Mouse (Mus musculus) layer of hippocampus, adult 9-10 months (tissue): ENCODE measurements around the gene Gm21083.
"Not testable (repeated sequence)": the region's sequence is repeated elsewhere in the genome, so short reads cannot be mapped to it uniquely, and the experiment has no call there.

Source experiments
- DNase-seq: peaks from one replicate; pipeline ENCODE4 v3.0.0; 2022; ENCODE audit warnings: low spot score

Gene Gm21083

DNA sequence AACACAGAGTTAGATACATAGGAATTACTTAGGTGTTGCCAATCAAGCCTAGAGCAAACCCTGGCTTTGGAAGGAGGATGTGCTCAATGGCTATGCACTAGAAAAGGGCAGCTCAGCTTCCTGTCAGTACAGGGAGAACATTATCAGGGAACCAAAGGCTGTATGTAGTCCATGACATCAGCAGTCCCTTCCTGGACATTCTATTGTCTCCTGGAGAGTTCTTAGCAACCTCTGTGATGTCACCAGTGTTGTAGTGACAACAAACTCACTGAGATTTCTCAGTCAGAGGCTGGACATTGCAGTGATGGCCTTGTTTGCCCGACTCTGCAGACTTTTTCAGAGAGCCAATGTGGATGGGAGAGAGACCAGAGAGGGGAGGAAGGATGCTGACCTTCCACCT, at the start of gene Gm21083:
TSS of gene Gm21083 (plus strand) at position 301 of the 400 bp plus-strand sequence.
- not testable (repeated sequence) for DNase-seq

DNA sequence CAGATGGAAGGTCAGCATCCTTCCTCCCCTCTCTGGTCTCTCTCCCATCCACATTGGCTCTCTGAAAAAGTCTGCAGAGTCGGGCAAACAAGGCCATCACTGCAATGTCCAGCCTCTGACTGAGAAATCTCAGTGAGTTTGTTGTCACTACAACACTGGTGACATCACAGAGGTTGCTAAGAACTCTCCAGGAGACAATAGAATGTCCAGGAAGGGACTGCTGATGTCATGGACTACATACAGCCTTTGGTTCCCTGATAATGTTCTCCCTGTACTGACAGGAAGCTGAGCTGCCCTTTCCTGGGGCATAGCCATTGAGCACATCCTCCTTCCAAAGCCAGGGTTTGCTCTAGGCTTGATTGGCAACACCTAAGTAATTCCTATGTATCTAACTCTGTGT, 48.0 kb upstream of the Gm21083 start, which contains the start of gene Gm21190:
TSS of gene Gm21190 (minus strand) at position 101 of the 400 bp plus-strand sequence.
- not testable (repeated sequence) for DNase-seq

DNA sequence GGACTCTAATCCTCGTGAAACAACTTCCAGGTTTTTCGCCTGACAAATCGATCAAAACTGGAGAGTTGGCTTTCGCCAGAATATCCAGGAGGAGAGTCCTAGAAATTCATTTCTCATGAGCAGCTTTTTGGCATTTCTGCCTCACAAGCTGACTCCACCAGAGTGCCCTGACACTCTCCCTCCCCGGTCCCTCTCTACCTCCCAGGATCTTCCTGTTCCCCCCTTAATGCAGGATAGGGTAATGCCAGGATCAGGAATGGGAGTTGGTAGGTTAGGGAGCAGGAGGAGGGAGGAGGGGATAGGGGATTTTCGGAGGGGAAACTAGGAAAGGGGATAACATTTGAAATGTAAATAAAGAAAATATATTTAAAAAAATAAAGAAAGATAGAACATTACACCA, 28.5 kb upstream of the Gm21083 start:
- DNase-seq: not testable (repeated sequence)

DNA sequence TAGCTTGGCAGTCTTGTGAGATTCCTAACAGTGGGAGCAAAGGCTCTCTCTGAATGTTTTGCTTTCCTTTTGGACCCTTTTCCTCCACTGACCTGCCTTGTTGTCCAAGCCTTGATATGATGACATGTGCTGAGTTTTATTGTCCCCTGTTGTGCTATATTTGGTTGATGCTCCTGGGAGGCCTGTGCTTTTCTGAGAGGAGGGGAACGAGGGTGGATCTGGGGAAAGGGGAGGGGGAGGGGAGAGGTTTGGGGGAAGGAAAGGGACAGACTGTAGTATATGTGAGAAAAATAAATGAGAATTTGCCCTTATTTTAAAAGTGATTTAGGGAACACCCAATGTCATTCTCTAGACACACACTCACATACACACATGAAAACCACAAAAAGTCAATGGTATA, 28.0 kb upstream of the Gm21083 start:
- DNase-seq: not testable (repeated sequence)

DNA sequence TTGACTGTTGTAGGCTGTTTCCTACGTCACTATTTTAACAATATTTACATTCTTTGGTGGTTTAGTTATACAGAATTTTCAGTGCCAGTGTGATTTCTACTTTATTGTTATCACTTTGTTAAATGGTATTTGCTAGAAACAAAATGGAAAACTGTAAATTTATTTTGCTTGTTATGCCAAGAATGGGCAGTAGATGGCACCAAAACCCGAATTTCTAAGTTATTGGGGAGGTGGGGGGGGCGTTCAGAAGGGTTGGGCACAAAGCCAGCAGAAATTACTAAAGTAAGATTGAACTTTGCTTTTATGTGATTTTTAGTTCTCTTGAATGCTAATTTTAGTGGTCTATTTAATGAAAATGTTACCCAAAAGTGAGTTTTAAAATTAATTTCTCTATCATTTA, 27.5 kb upstream of the Gm21083 start:
- not testable (repeated sequence) for DNase-seq

DNA sequence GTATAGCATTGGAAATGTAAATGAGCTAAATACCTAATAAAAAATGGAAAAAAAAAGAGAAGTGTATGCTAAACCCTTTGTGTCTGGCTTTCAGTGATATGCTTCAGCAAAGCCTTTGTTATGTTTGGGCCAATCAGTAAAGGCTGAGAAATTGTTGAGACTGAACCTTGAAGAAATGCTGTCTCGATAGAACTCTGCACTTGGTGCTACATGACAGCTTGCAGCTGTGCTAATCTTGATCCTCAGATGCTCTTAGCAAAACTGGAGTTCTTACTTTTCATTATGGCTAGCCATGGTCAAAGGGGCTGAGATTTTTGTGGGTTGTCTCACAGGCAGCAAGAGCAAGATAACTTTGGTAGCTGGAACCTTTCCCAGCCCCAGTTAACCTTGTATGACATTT, 18.5 kb upstream of the Gm21083 start:
- DNase-seq: not testable (repeated sequence)

DNA sequence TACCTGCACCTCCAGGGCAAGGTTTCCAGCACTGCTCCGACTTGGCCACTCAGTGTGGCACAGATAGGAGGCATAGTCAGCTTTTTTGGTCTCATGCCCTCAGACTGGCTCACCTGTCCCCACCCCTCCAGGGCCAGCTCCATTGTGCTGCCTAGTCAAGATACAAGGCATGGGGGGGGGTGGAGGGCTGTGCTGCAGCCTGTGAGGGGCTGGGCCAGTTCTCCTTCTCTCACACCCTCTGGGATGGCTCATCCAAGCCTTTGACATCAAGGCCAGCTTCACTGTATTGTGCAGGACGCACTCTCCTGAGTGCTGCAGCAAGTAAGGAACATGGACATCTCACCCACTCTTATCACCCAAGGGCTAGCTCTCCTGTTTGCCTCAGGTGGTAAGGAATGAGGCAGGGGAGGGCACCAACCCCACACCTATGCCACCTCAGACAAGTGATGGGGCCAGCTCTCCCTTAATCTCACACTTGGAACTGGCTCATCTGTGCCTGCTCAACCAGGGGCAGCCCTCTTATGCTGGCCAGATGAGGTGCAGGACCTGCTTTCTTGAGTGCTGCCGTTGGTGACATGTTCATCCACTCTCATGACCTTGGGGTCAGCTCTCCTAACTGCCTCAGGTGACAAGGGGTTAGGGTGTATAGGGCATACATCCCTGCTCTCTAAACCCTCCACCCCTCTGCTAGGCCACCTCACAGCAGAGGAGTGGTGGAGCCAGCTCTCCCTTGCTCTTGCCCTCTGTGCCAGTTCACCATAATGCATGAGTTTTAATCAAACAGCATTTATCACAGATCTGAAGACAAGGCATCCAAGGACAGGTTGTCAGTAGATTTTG, 15.5 kb upstream of the Gm21083 start:
- not testable (repeated sequence) for DNase-seq

DNA sequence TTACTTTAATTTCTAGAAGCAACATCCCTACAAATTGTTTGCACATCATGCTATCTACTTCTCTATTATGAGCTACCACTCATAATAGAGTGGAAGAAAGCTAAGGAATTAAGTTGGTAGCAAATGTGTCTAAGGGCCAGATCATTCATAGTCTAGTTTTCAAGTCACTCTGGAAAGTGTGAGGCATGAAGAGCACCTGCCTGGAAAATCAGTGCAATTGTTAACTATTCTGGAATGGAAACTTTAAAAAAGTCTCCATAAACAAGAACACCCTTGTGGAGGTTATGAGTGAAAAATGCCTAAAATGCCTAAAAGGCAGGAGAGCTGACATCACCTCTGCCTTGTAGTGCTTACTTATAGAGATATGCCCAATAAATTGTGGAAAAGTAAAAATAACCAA, 3.4 kb upstream of the Gm21083 start:
- not testable (repeated sequence) for DNase-seq

DNA sequence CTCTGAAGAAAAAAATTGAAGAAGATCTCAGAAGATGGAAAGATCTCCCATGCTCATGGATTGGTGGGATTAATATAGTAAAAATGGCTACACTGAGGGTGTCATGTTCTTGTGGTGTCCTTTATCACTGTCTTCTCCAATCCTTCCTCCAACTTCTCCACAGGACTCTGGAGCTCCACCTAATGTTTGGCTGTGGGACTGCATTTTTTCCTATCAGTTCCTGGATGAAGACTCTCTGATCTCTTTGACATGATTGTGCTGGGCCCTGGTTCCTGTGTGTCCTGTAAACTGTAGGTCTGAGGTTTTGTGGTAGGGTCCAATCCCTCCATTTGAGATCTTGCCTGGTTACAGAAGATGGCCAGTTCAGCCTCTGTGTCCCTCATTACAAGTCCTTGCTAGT, 9.2 kb downstream of the Gm21083 start:
- DNase-seq: not testable (repeated sequence)

DNA sequence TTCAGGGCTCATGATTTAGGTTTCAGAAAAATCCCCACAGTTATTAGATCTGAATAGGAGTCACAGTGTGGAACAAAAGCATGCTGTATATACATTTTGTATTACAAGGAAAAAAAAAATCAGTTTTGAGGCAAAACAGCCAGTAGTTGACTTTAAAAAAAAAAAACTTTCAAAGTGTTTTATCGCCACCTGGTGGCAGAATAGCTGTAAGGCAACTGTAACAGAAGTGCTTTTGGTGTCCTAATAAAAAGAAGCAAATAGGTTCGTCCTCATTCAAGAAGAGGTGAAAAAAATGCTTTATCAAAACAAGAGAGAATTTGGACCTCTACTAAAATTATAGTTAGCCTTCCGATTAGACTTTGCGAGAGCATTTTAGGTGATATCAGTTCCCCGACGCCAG, 11.2 kb downstream of the Gm21083 start:
- not testable (repeated sequence) for DNase-seq

DNA sequence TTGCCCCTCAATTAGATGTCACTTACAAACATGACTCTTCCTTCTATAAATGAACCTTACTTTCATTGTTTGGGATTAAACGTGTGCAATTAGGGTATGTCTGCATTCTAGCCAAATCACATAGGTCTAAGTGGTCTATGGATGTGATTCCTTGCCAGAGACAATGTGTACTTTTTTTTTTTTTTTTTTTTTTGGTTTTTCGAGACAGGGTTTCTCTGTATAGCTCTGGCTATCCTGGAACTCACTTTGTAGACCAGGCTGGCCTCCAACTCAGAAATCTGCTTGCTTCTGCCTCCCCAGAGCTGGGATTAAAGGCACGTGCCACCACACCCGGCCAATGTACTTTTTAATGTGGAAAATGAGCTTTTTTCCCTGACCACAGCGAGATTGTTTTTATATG, 13.5 kb downstream of the Gm21083 start:
- DNase-seq: not testable (repeated sequence)

DNA sequence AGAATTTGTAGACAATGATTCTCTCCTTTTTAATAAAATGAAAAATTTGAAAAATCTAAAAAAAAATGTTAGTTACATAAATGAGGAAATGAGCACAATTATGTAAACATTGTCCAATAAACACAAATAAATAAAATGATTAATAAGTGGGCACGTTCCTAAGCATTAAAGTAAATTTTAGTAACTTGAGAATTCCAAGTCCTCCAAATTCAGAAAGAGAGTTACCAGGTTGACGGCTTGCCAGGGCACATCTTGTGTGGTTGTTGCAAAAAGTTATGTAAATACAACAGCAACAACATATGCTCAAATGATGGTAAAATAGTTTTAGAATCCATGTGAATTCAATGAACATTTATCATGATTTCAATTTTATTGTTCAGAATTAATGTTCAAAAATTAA, 14.4 kb downstream of the Gm21083 start:
- DNase-seq: not testable (repeated sequence)

DNA sequence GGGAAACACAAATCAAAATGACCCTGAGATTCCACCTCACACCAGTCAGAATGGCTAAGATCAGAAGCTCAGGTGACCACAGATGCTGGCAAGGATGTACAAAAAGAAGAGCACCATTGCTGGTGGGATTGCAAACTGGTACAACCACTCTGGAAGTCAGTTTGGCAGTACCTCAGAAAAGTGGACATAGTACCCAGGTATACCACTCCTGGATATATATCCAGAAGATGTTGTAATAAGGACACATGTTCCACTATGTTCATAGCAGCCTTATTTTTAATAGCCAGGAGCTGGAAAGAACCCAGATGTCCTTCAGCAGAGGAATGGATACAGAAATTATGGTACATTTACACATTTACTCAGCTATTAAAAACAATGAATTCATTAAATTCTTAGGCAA, 21.7 kb downstream of the Gm21083 start:
- not testable (repeated sequence) for DNase-seq

DNA sequence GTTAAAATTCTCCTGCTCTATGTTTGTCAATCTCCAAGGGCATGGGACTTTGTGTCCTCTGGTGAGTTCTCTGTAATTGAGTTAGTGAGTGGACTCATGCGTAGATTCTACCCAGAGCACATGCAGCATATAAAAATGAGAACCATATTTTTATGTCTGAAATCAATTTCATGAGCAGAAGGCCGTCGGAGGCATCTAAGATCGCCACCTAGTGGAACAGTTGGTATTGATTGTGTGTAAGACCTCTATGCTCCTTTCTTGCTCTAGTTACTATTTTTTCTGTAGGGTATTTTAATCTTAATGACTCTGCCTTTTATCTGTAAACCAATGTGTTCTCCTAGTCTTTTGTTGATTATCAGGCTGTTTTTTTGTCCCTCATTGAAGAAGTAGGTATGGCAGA, 23.2 kb downstream of the Gm21083 start:
- DNase-seq: not testable (repeated sequence)

DNA sequence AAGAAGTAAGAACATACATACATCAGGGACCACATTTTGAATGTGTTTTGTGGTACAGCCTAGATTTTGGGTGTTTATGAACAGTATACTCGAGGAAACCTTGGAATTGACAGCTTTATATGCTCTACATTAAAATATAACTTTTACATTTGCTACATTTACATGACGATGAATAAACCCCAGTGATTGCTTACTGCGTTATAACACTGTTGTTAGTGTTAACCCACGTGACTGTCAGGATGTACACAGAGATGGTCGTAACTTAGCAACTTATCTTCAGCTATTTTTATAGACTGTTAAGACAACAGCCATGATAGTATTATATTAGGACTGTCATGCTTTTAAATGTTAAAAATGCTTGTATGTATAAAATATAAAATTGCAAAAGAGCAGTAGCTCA, 24.3 kb downstream of the Gm21083 start:
- not testable (repeated sequence) for DNase-seq

DNA sequence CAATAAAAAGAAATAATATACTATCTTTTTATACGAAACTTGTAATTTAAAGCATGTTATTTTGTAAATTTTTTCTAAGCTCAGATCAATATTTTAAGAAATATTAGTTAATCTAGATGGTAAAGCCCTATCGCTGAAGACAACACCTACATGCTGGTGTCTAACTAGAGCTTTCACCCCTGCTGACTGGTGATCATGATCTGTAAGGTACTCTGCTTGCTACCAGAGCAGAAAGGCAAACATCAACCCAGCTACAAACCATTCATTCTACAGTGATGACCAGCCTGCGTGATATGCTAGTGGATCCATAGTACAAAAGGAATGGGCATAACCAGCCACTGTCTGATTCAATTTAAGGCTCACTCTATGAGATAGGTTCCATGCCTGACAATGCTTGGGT, 24.8 kb downstream of the Gm21083 start:
- DNase-seq: not testable (repeated sequence)

DNA sequence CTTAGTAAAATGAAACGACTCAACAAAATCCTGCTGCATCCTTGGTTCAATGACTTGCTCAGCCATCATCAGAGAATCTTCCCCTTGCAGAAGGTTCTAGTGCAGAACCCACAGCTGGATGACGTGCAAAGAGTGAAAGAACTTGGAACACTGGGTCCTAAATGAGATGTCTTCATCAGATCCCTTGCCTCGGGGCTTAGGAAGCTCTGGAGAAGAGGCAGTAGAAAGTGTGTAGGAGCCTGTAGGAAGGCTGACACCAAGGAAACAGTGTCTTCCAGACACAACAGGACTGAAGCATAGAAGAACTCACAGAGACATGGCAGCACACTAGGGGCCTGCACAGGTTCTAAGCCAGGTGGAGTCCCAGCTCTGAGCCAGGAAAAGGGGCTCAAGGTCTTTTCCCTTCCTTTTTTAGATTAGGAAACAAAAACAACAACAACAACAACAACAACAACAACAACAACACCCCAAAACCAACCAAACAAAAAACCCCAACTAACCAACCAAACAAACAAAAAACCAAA, 25.4 kb downstream of the Gm21083 start:
- DNase-seq: not testable (repeated sequence)

DNA sequence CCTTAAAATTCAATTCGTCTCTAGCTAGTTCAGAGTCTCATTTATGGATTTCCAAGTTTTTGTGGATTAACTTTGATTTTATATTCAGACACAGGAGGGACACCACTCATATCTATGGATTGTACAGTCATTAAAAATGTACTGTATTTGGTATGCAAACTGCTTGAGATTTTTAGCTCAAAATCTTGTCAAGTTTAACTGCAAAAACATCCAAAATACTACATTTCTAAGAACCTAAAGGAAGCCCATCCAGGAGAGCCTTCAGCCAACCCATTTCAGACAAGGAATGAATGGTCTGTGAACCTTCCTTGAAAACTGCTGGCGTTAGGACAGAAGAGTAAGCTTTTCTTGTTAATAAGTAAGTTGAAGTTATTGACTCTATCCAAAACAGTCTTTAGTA, 25.9 kb downstream of the Gm21083 start:
- not testable (repeated sequence) for DNase-seq

DNA sequence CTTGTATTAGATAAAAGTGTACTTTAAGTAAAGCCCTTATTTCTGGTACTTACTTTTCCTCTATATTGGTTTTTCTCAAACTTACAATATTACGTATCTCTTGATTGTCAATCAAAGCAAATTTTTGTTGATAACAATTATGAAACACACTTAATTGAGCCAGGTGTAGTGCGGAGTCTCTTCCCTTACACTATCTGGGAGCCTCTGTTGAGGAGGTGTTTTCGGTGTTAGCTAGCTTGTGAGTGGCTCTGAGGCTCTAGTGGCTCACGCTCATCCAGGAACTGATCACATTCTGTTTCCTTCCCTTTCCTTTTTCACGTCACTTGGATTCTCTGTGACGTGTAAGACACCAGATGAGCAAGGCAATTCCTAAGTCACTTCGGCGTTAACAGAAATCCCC, 26.5 kb downstream of the Gm21083 start:
- DNase-seq: not testable (repeated sequence)

DNA sequence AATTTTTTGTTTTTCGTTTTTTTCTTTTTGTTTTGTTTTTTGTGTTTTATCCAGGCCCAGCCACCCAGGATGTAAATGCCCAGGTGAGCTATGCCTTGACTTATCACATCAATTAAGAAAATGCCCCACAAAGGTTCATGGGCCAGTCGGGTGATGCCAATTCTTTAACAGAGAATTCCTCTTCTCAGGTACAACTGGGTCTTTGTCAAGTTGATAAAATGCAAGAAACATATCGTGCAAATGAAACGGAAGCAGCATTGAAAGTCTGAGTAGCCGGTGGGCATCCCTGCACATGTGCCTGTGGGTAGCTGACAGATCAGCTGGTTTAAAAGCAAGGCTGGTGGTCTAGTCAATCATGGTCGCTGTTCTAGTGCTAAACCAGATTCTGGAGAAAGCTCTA, 29.5 kb downstream of the Gm21083 start:
- DNase-seq: not testable (repeated sequence)

DNA sequence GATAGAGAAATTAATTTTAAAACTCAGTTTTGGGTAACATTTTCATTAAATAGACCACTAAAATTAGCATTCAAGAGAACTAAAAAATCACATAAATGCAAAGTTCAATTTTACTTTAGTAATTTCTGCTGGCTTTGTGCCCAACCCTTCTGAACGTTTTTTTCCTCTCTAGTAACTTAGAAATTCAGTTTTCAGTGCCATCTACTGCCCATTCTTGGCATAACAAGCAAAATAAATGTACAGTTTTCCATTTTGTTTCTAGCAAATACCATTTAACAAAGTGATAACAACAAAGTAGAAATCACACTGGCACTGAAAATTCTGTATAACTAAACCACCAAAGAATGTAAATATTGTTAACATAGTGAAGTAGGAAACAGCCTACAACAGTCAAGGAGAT, 33.6 kb downstream of the Gm21083 start:
- not testable (repeated sequence) for DNase-seq

DNA sequence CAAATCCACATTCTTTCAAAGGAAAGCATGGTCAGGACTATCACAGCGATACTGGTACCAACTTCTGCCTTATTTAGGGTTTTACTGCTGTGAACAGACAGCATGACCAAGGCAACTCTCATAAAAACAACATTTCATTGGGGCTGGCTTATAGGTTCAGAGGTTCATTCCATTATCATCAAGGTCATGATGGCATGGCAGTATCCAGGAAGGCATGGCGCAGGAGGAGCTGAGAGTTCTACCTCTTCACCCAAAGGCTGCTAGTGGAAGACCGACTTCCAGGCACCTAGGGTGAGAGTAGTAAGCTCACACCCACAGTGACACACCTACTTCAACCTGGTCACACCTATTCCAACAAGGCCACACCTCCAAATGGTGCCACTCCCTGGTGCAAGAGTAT, 39.1 kb downstream of the Gm21083 start:
- DNase-seq: not testable (repeated sequence)

DNA sequence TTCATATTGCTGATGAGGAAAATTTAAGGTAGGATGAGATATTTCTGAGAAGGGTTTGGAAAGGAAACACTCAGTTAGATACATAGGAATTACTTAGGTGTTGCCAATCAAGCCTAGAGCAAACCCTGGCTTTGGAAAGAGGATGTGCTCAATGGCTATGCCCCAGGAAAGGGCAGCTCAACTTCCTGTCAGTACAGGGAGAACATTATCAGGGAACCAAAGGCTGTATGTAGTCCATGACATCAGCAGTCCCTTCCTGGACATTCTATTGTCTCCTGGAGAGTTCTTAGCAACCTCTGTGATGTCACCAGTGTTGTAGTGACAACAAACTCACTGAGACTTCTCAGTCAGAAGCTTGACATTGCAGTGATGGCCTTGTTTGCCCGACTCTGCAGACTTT, 41.6 kb downstream of the Gm21083 start, which contains the start of gene Speer4d:
TSS of gene Speer4d (plus strand) at position 301 of the 400 bp plus-strand sequence.
- not testable (repeated sequence) for DNase-seq
